Mouse (Mus musculus): Measurements from ENCODE around the gene Mnat1. TPM values are rescaled to one million over a fixed set of nuclear protein-coding genes. Genes with fewer than 3 reads are reported as not detected.
"Not testable (repeated sequence)": the region's sequence is repeated elsewhere in the genome, so short reads cannot be mapped to it uniquely, and the experiment has no call there.

Mnat1 gene
- polyA plus RNA-seq, 1 experiment from 2014 or later: 23.2 TPM

- 82% methylated on average over 2 of the region's 2 CpGs for WGBS
- Histone ChIP-seq H3K4me3 (ENCODE audit: low read length) (no peak overlapping the region), H3K9ac (ENCODE audit: low read length) (no peak overlapping the region), H3K27me3 (ENCODE audit: control insufficient read depth, insufficient read depth, low read length) (no peaks in the 10 kb centered on the region), H3K36me3 (ENCODE audit: control insufficient read depth, insufficient read depth) (no peaks in the 10 kb centered on the region), H3K27ac (ENCODE audit: low read length) (no peak overlapping the region), H3K9me3 (replicated peaks; ENCODE audit: control insufficient read depth, low read length) (no peaks in the 10 kb centered on the region), H3K4me2 (ENCODE audit: low read depth, low read length) (no peak overlapping the region), H3K4me1 (ENCODE audit: control insufficient read depth, insufficient read depth, low read length) (peaks cover 3% of the 10 kb centered on the region; the same call in 1 of the 2 replicates)
- no peak for ATAC-seq (replicated peaks; ENCODE audit: extremely low read depth, insufficient read depth, low FRiP score)
Observed at GRCm38 (mm10) chr12:73094189-73094588, 29.3 kb upstream of the Mnat1 start.

GRCm38 (mm10) chr12:73094605-73095004, 28.9 kb upstream of the Mnat1 start:
- no peaks in the 10 kb centered on the region for H3K9me3 ChIP-seq (replicated peaks; ENCODE audit: control insufficient read depth, low read length)
- H3K27ac ChIP-seq (ENCODE audit: low read length): no peak overlapping the region
- peaks cover 3% of the 10 kb centered on the region; the same call in 1 of the 2 replicates for H3K4me1 ChIP-seq (ENCODE audit: control insufficient read depth, insufficient read depth, low read length)
- ATAC-seq (replicated peaks; ENCODE audit: extremely low read depth, insufficient read depth, low FRiP score): no peak
- H3K4me3 ChIP-seq (ENCODE audit: low read length): no peak overlapping the region
- no peaks in the 10 kb centered on the region for H3K27me3 ChIP-seq (ENCODE audit: control insufficient read depth, insufficient read depth, low read length)
- H3K4me2 ChIP-seq (ENCODE audit: low read depth, low read length): no peak overlapping the region
- H3K36me3 ChIP-seq (ENCODE audit: control insufficient read depth, insufficient read depth): no peaks in the 10 kb centered on the region
- no peak overlapping the region for H3K9ac ChIP-seq (ENCODE audit: low read length)
- WGBS: 41% methylated on average over 2 of the region's 2 CpGs

GRCm38 (mm10) chr12:73096177-73096576, 27.3 kb upstream of the Mnat1 start:
- H3K9me3 ChIP-seq (replicated peaks; ENCODE audit: control insufficient read depth, low read length); H3K4me1 ChIP-seq (ENCODE audit: control insufficient read depth, insufficient read depth, low read length); H3K27ac ChIP-seq (ENCODE audit: low read length); H3K36me3 ChIP-seq (ENCODE audit: control insufficient read depth, insufficient read depth); H3K4me3 ChIP-seq (ENCODE audit: low read length); H3K4me2 ChIP-seq (ENCODE audit: low read depth, low read length); ATAC-seq (replicated peaks; ENCODE audit: extremely low read depth, insufficient read depth, low FRiP score); H3K27me3 ChIP-seq (ENCODE audit: control insufficient read depth, insufficient read depth, low read length); H3K9ac ChIP-seq (ENCODE audit: low read length): not testable (repeated sequence)
- 88% methylated on average over 5 of the region's 5 CpGs for WGBS

- ATAC-seq (replicated peaks; ENCODE audit: extremely low read depth, insufficient read depth, low FRiP score): no peak
- H3K4me3 ChIP-seq (ENCODE audit: low read length): no peak overlapping the region
- no peaks in the 10 kb centered on the region for H3K9me3 ChIP-seq (replicated peaks; ENCODE audit: control insufficient read depth, low read length)
- no peak overlapping the region for H3K9ac ChIP-seq (ENCODE audit: low read length)
- H3K4me2 ChIP-seq (ENCODE audit: low read depth, low read length): no peak overlapping the region
- peaks cover 7% of the 10 kb centered on the region for H3K36me3 ChIP-seq (ENCODE audit: control insufficient read depth, insufficient read depth)
- H3K27me3 ChIP-seq (ENCODE audit: control insufficient read depth, insufficient read depth, low read length): no peaks in the 10 kb centered on the region
- peaks cover 3% of the 10 kb centered on the region; the same call in 1 of the 2 replicates for H3K4me1 ChIP-seq (ENCODE audit: control insufficient read depth, insufficient read depth, low read length)
- H3K27ac ChIP-seq (ENCODE audit: low read length): no peak overlapping the region
- WGBS: 46% methylated on average over 4 of the region's 4 CpGs
Observed at GRCm38 (mm10) chr12:73098593-73098992, 24.9 kb upstream of the Mnat1 start.

GRCm38 (mm10) chr12:73103713-73104112, 19.8 kb upstream of the Mnat1 start:
- H3K4me1 ChIP-seq (ENCODE audit: control insufficient read depth, insufficient read depth, low read length): no peaks in the 10 kb centered on the region
- no peaks in the 10 kb centered on the region for H3K27me3 ChIP-seq (ENCODE audit: control insufficient read depth, insufficient read depth, low read length)
- 81% methylated on average over 12 of the region's 12 CpGs for WGBS

GRCm38 (mm10) chr12:73107821-73108220, 15.7 kb upstream of the Mnat1 start:
- no peak overlapping the region for H3K4me3 ChIP-seq (ENCODE audit: low read length)
- H3K9me3 ChIP-seq (replicated peaks; ENCODE audit: control insufficient read depth, low read length): no peaks in the 10 kb centered on the region
- no peak overlapping the region for H3K27ac ChIP-seq (ENCODE audit: low read length)
- H3K36me3 ChIP-seq (ENCODE audit: control insufficient read depth, insufficient read depth): peaks cover 15% of the 10 kb centered on the region
- no peak overlapping the region for H3K9ac ChIP-seq (ENCODE audit: low read length)
- no peak overlapping the region for H3K4me2 ChIP-seq (ENCODE audit: low read depth, low read length)
- no peak for ATAC-seq (replicated peaks; ENCODE audit: extremely low read depth, insufficient read depth, low FRiP score)
- H3K27me3 ChIP-seq (ENCODE audit: control insufficient read depth, insufficient read depth, low read length): 0 out of 2 replicates have a peak, but pooled peaks cover 2% of the 10 kb centered on the region
- 68% methylated on average over 2 of the region's 2 CpGs for WGBS
- peaks cover 11% of the 10 kb centered on the region for H3K4me1 ChIP-seq (ENCODE audit: control insufficient read depth, insufficient read depth, low read length)

More at GRCm38 (mm10) chr12:73103713-73104112, 19.8 kb upstream of the Mnat1 start:
- peaks cover 15% of the 10 kb centered on the region for H3K36me3 ChIP-seq (ENCODE audit: control insufficient read depth, insufficient read depth)
- no peak overlapping the region for H3K4me2 ChIP-seq (ENCODE audit: low read depth, low read length)
- H3K9ac ChIP-seq (ENCODE audit: low read length): no peak overlapping the region
- no peak overlapping the region for H3K27ac ChIP-seq (ENCODE audit: low read length)
- no peak for ATAC-seq (replicated peaks; ENCODE audit: extremely low read depth, insufficient read depth, low FRiP score)
- no peak overlapping the region for H3K4me3 ChIP-seq (ENCODE audit: low read length)
- H3K9me3 ChIP-seq (replicated peaks; ENCODE audit: control insufficient read depth, low read length): no peaks in the 10 kb centered on the region

- Histone ChIP-seq H3K36me3 (ENCODE audit: control insufficient read depth, insufficient read depth) (0 out of 2 replicates have a peak, but pooled peaks cover 3% of the 10 kb centered on the region), H3K4me3 (ENCODE audit: low read length) (peak overlapping the region; percentile 87), H3K27me3 (ENCODE audit: control insufficient read depth, insufficient read depth, low read length) (peaks cover 4% of the 10 kb centered on the region; the same call in 1 of the 2 replicates), H3K27ac (ENCODE audit: low read length) (no peak overlapping the region), H3K4me2 (ENCODE audit: low read depth, low read length) (peak overlapping the region; percentile 100), H3K9me3 (replicated peaks; ENCODE audit: control insufficient read depth, low read length) (no peaks in the 10 kb centered on the region), H3K4me1 (ENCODE audit: control insufficient read depth, insufficient read depth, low read length) (peaks cover 11% of the 10 kb centered on the region), H3K9ac (ENCODE audit: low read length) (peak overlapping the region; percentile 51)
- WGBS: 17% methylated on average over 23 of the region's 23 CpGs
- ATAC-seq (replicated peaks; ENCODE audit: extremely low read depth, insufficient read depth, low FRiP score): no peak
Observed at GRCm38 (mm10) chr12:73110431-73111111, 12.9 kb upstream of the Mnat1 start.

- H3K36me3 ChIP-seq (ENCODE audit: control insufficient read depth, insufficient read depth): 0 out of 2 replicates have a peak, but pooled peaks cover 3% of the 10 kb centered on the region
- peak overlapping the region; percentile 46 for H3K27ac ChIP-seq (ENCODE audit: low read length)
- no peak for ATAC-seq (replicated peaks; ENCODE audit: extremely low read depth, insufficient read depth, low FRiP score)
- H3K27me3 ChIP-seq (ENCODE audit: control insufficient read depth, insufficient read depth, low read length): peaks cover 4% of the 10 kb centered on the region; the same call in 1 of the 2 replicates
- peak overlapping the region; percentile 82 for H3K9ac ChIP-seq (ENCODE audit: low read length)
- under 1% methylated on average over 44 of the region's 44 CpGs for WGBS
- H3K4me2 ChIP-seq (ENCODE audit: low read depth, low read length): peak overlapping the region; percentile 100
- peaks cover 11% of the 10 kb centered on the region for H3K4me1 ChIP-seq (ENCODE audit: control insufficient read depth, insufficient read depth, low read length)
- no peaks in the 10 kb centered on the region for H3K9me3 ChIP-seq (replicated peaks; ENCODE audit: control insufficient read depth, low read length)
- peak overlapping the region; percentile 87 for H3K4me3 ChIP-seq (ENCODE audit: low read length)
Observed at GRCm38 (mm10) chr12:73111561-73112325, 11.8 kb upstream of the Mnat1 start.

All from heart, embryonic 16.5 days (tissue).